8 mouse cellular contexts compared by ENCODE assay signal in genomic region chr17:29636118-29636517, GRCm38 (mm10). TPM values are rescaled to one million over a fixed set of nuclear protein-coding genes. Genes with fewer than 3 reads are reported as not detected.
DNase-seq lines count a peak whose midpoint lies in the region; ATAC-seq and TF ChIP-seq lines count a peak whose summit lies in the region.

No protein-coding gene starts in this region.

- no peak overlapping the region for H3K4me3 ChIP-seq in heart, postnatal 0 days (ENCODE audit: low read depth, low read length)
- no peak overlapping the region for H3K4me3 ChIP-seq in heart, embryonic 11.5 days (ENCODE audit: low read depth, low read length)

- no peak overlapping the region for H3K9ac ChIP-seq in heart, postnatal 0 days (replicated peaks; ENCODE audit: low read depth, low read length)
- no peak overlapping the region for H3K9ac ChIP-seq in heart, embryonic 11.5 days (ENCODE audit: low read depth, low read length)

- peak; percentile 50 for DNase-seq in heart, postnatal 0 days (ENCODE audit: low spot score)
- DNase-seq in right cerebral cortex, adult 18-20 months: peak; percentile 45
- DNase-seq in right cerebral cortex, postnatal 36 days (ENCODE audit: low spot score in 2 of 2): no peak
- peak; percentile 83 for DNase-seq in brain, adult 2 months (ENCODE audit: low read depth, low spot score)
- DNase-seq in kidney, postnatal 25 days: peak; percentile 40 to 44
- DNase-seq in right cerebral cortex, postnatal 14 days: peak; percentile 54

- TF ChIP-seq CTCF in heart, postnatal 0 days (IDR thresholded peaks at IDR 0.05; ENCODE audit: low read depth): peak; percentile 64

- WGBS in heart, postnatal 0 days: 69% methylated on average over 5 of the region's 5 CpGs
- WGBS in heart, embryonic 11.5 days (ENCODE audit: insufficient replicate concordance): 63% methylated on average over 5 of the region's 5 CpGs

- no peaks in the 10 kb centered on the region for H3K9me3 ChIP-seq in heart, postnatal 0 days (replicated peaks; ENCODE audit: control insufficient read depth, low read length)
- no peaks in the 10 kb centered on the region for H3K9me3 ChIP-seq in heart, embryonic 11.5 days (replicated peaks; ENCODE audit: control insufficient read depth, low read length)

- H3K4me2 ChIP-seq in heart, postnatal 0 days (ENCODE audit: low read depth, low read length): no peak overlapping the region
- H3K4me2 ChIP-seq in heart, embryonic 11.5 days: no peak overlapping the region

- no peaks in the 10 kb centered on the region for H3K27me3 ChIP-seq in heart, postnatal 0 days (ENCODE audit: control insufficient read depth, insufficient read depth, low read length)
- no peaks in the 10 kb centered on the region for H3K27me3 ChIP-seq in heart, embryonic 11.5 days (ENCODE audit: control insufficient read depth, insufficient read depth, low read length)

- peaks cover 7% of the 10 kb centered on the region; the same call in 1 of the 2 replicates for H3K4me1 ChIP-seq in heart, postnatal 0 days (ENCODE audit: control insufficient read depth, insufficient read depth)
- peaks cover 14% of the 10 kb centered on the region for H3K4me1 ChIP-seq in heart, embryonic 11.5 days (ENCODE audit: control insufficient read depth, insufficient read depth, low read length)

- no peak overlapping the region for H3K27ac ChIP-seq in heart, postnatal 0 days (ENCODE audit: low read depth)
- H3K27ac ChIP-seq in heart, embryonic 11.5 days (ENCODE audit: low read depth, low read length): no peak overlapping the region

- no peak for ATAC-seq in heart, postnatal 0 days (ENCODE audit: insufficient read depth, low read depth)
- ATAC-seq in heart, embryonic 11.5 days (replicated peaks; ENCODE audit: insufficient number of reproducible peaks, low FRiP score, low TSS enrichment): no peak
- ATAC-seq in activated CD4-positive, CD25-positive, alpha-beta regulatory T cell, adult 4 months: no peak

- peaks cover 78% of the 10 kb centered on the region for H3K36me3 ChIP-seq in heart, postnatal 0 days (replicated peaks; ENCODE audit: control insufficient read depth, insufficient read depth, low read length)
- peaks cover 34% of the 10 kb centered on the region for H3K36me3 ChIP-seq in heart, embryonic 11.5 days (ENCODE audit: control insufficient read depth, insufficient read depth, low read length)

- no peak for TF ChIP-seq EP300 in heart, postnatal 0 days (IDR thresholded peaks at IDR 0.05; ENCODE audit: low read depth)

RNA-seq across cellular contexts. Expression of gene Gm28043, which starts 21.4 kb away (rescaled TPM):
- total RNA-seq in heart, postnatal 0 days (2014; rRNA removed; ENCODE audit: low replicate concordance): 0.76 and 2.0 TPM in 2 replicates
- 1.1 TPM in 2 replicates for polyA plus RNA-seq in heart, postnatal 0 days (2015; fragmentation: Nextera tagmentation; extraction: Ambion mirVana)
- 2.3 and 2.9 TPM in 2 replicates for polyA plus RNA-seq in heart, embryonic 11.5 days (2014; fragmentation: Nextera tagmentation; extraction: Ambion mirVana)
- polyA plus RNA-seq in activated CD4-positive, CD25-positive, alpha-beta regulatory T cell, adult 4 months (2017; shearing (Covaris generic)): 1 to 10 TPM; 2.4 to 4.2 TPM

RNA-seq across cellular contexts. Expression of gene Rnf8, which starts 21.5 kb away (rescaled TPM):
- 15.2 and 20.3 TPM in 2 replicates for total RNA-seq in heart, postnatal 0 days (2014; rRNA removed; ENCODE audit: low replicate concordance)
- polyA plus RNA-seq in heart, postnatal 0 days (2015; fragmentation: Nextera tagmentation; extraction: Ambion mirVana): 32.7 and 33.4 TPM in 2 replicates
- 61.9 and 66.9 TPM in 2 replicates for polyA plus RNA-seq in heart, embryonic 11.5 days (2014; fragmentation: Nextera tagmentation; extraction: Ambion mirVana)
- polyA plus RNA-seq in activated CD4-positive, CD25-positive, alpha-beta regulatory T cell, adult 4 months (2017; shearing (Covaris generic)): 10 to 100 TPM; 18.4 to 24.2 TPM

RNA-seq across cellular contexts. Expression of gene Cmtr1, which starts 24.3 kb away (rescaled TPM):
- 52.4 and 81.4 TPM in 2 replicates for total RNA-seq in heart, postnatal 0 days (2014; rRNA removed; ENCODE audit: low replicate concordance)
- polyA plus RNA-seq in heart, postnatal 0 days (2015; fragmentation: Nextera tagmentation; extraction: Ambion mirVana): 62.7 and 72.9 TPM in 2 replicates
- 99.9 and 101 TPM in 2 replicates for polyA plus RNA-seq in heart, embryonic 11.5 days (2014; fragmentation: Nextera tagmentation; extraction: Ambion mirVana)
- polyA plus RNA-seq in activated CD4-positive, CD25-positive, alpha-beta regulatory T cell, adult 4 months (2017; shearing (Covaris generic)): 10 to 100 TPM; 68.2 to 93.5 TPM

Comparison
In these comparisons a context has a peak if more than half of its experiments do, and no peak if none do; other contexts are left out.
1. DNase-seq: peak in heart, postnatal 0 days (single experiment), right cerebral cortex, adult 18-20 months (single experiment), brain, adult 2 months (single experiment), kidney, postnatal 25 days (2 of 2) and right cerebral cortex, postnatal 14 days (single experiment); none in right cerebral cortex, postnatal 36 days (0 of 2).